Mouse (Mus musculus): ENCODE results near the gene Rab42. TPM values are rescaled to one million over a fixed set of nuclear protein-coding genes. Genes with fewer than 3 reads are reported as not detected.

The Rab42 gene
- polyA plus RNA-seq, 1 experiment from 2014 or later = 0.23 TPM

GRCm38 (mm10) chr4:132341451-132341850 lies 38.3 kb upstream of the Rab42 start:
- H3K9me3 ChIP-seq (replicated peaks) = no peaks in the 10 kb centered on the region
- no peak overlapping the region for H3K4me2 ChIP-seq
- H3K27me3 ChIP-seq = no peaks in the 10 kb centered on the region
- peaks cover 26% of the 10 kb centered on the region for H3K4me1 ChIP-seq
- H3K27ac ChIP-seq = no peak overlapping the region
- WGBS = 90% methylated on average over 3 of the region's 3 CpGs
- H3K9ac ChIP-seq = no peak overlapping the region
- H3K36me3 ChIP-seq (ENCODE audit: poor library complexity, severe bottlenecking) = peaks cover 38% of the 10 kb centered on the region
- no peak for ATAC-seq
- H3K4me3 ChIP-seq = no peak overlapping the region

- WGBS = 92% methylated on average over 13 of the region's 13 CpGs
- no peak overlapping the region for H3K27ac ChIP-seq
- no peaks in the 10 kb centered on the region for H3K27me3 ChIP-seq
- ATAC-seq = no peak
- H3K4me2 ChIP-seq = no peak overlapping the region
- no peak overlapping the region for H3K9ac ChIP-seq
- H3K4me3 ChIP-seq = no peak overlapping the region
- H3K4me1 ChIP-seq = peaks cover 15% of the 10 kb centered on the region
- peaks cover 62% of the 10 kb centered on the region for H3K36me3 ChIP-seq (ENCODE audit: poor library complexity, severe bottlenecking)
- no peaks in the 10 kb centered on the region for H3K9me3 ChIP-seq (replicated peaks)
These were observed 35.8 kb upstream of the Rab42 start for GRCm38 (mm10) chr4:132338943-132339342.

- no peak overlapping the region for H3K4me2 ChIP-seq
- ATAC-seq = no peak
- no peak overlapping the region for H3K27ac ChIP-seq
- no peaks in the 10 kb centered on the region for H3K27me3 ChIP-seq
- no peak overlapping the region for H3K9ac ChIP-seq
- no peak overlapping the region for H3K4me3 ChIP-seq
- peaks cover 17% of the 10 kb centered on the region for H3K4me1 ChIP-seq
- peaks cover 59% of the 10 kb centered on the region for H3K36me3 ChIP-seq (ENCODE audit: poor library complexity, severe bottlenecking)
- no peaks in the 10 kb centered on the region for H3K9me3 ChIP-seq (replicated peaks)
- 93% methylated on average over 6 of the region's 6 CpGs for WGBS
These were observed 29.7 kb upstream of the Rab42 start for GRCm38 (mm10) chr4:132332880-132333279.

- no peak overlapping the region for H3K27ac ChIP-seq
- H3K27me3 ChIP-seq = no peaks in the 10 kb centered on the region
- no peak for ATAC-seq
- H3K36me3 ChIP-seq (ENCODE audit: poor library complexity, severe bottlenecking) = peaks cover 50% of the 10 kb centered on the region
- H3K4me2 ChIP-seq = no peak overlapping the region
- peaks cover 17% of the 10 kb centered on the region for H3K4me1 ChIP-seq
- H3K9me3 ChIP-seq (replicated peaks) = no peaks in the 10 kb centered on the region
- WGBS = 83% methylated on average over 3 of the region's 3 CpGs
- H3K9ac ChIP-seq = no peak overlapping the region
- H3K4me3 ChIP-seq = no peak overlapping the region
These were observed 28.8 kb upstream of the Rab42 start for GRCm38 (mm10) chr4:132331960-132332359.

- ATAC-seq = no peak
- H3K27ac ChIP-seq = no peak overlapping the region
- 6% methylated on average over 10 of the region's 10 CpGs for WGBS
- no peaks in the 10 kb centered on the region for H3K9me3 ChIP-seq (replicated peaks)
- no peaks in the 10 kb centered on the region for H3K27me3 ChIP-seq
- H3K4me2 ChIP-seq = peak overlapping the region; percentile 86
- peaks cover 17% of the 10 kb centered on the region for H3K4me1 ChIP-seq
- peak overlapping the region; percentile 88 for H3K9ac ChIP-seq
- H3K4me3 ChIP-seq = peak overlapping the region; percentile 83
- H3K36me3 ChIP-seq (ENCODE audit: poor library complexity, severe bottlenecking) = peaks cover 42% of the 10 kb centered on the region
These were observed 26.7 kb upstream of the Rab42 start for GRCm38 (mm10) chr4:132329835-132330354.

- H3K9ac ChIP-seq = peak within 1 kb of the TSS; percentile 88
- H3K36me3 ChIP-seq (ENCODE audit: poor library complexity, severe bottlenecking) = peaks cover 42% of the 10 kb centered on the region
- H3K4me2 ChIP-seq = peak within 1 kb of the TSS; percentile 86
- WGBS = under 1% methylated on average over 52 of the region's 52 CpGs
- no peaks in the 10 kb centered on the region for H3K27me3 ChIP-seq
- H3K4me1 ChIP-seq = peaks cover 17% of the 10 kb centered on the region
- ATAC-seq = peak; percentile 98
- peak within 1 kb of the TSS; percentile 79 for H3K27ac ChIP-seq
- peak within 1 kb of the TSS; percentile 83 for H3K4me3 ChIP-seq
- H3K9me3 ChIP-seq (replicated peaks) = no peaks in the 10 kb centered on the region
These were observed 26.1 kb upstream of the Rab42 start, which contains the start of gene Trnau1ap for GRCm38 (mm10) chr4:132329115-132329834. Gene Trnau1ap (minus strand): TSS chr4:132329538.

GRCm38 (mm10) chr4:132328391-132328982 lies 25.3 kb upstream of the Rab42 start:
- Histone ChIP-seq H3K27me3 (no peaks in the 10 kb centered on the region), H3K27ac (peak overlapping the region; percentile 79; the same call in 1 of the 2 replicates), H3K4me1 (peaks cover 17% of the 10 kb centered on the region), H3K9me3 (replicated peaks) (no peaks in the 10 kb centered on the region), H3K4me3 (peak overlapping the region; percentile 83), H3K4me2 (peak overlapping the region; percentile 86), H3K9ac (peak overlapping the region; percentile 88), H3K36me3 (ENCODE audit: poor library complexity, severe bottlenecking) (peaks cover 42% of the 10 kb centered on the region)
- WGBS = 45% methylated on average over 14 of the region's 14 CpGs
- ATAC-seq = no peak

- ATAC-seq = no peak
These were observed 23.3 kb upstream of the Rab42 start for GRCm38 (mm10) chr4:132326481-132326880.

GRCm38 (mm10) chr4:132315711-132316110 lies 12.5 kb upstream of the Rab42 start:
- Histone ChIP-seq H3K27me3 (no peaks in the 10 kb centered on the region), H3K4me2 (no peak overlapping the region), H3K4me3 (no peak overlapping the region), H3K36me3 (ENCODE audit: poor library complexity, severe bottlenecking) (peaks cover 89% of the 10 kb centered on the region), H3K9me3 (replicated peaks) (no peaks in the 10 kb centered on the region), H3K4me1 (0 out of 2 replicates have a peak, but pooled peaks cover under 1% of the 10 kb centered on the region), H3K27ac (no peak overlapping the region), H3K9ac (no peak overlapping the region)
- WGBS = 85% methylated on average over 8 of the region's 8 CpGs
- ATAC-seq = no peak

More at GRCm38 (mm10) chr4:132326481-132326880, 23.3 kb upstream of the Rab42 start:
- Histone ChIP-seq H3K4me3 (no peak overlapping the region), H3K9ac (no peak overlapping the region), H3K4me1 (peaks cover 17% of the 10 kb centered on the region), H3K4me2 (no peak overlapping the region), H3K27me3 (no peaks in the 10 kb centered on the region), H3K36me3 (ENCODE audit: poor library complexity, severe bottlenecking) (peaks cover 40% of the 10 kb centered on the region), H3K9me3 (replicated peaks) (no peaks in the 10 kb centered on the region), H3K27ac (no peak overlapping the region)
- WGBS = 79% methylated on average over 5 of the region's 5 CpGs

- Histone ChIP-seq H3K27ac (no peak overlapping the region), H3K4me3 (no peak overlapping the region), H3K36me3 (ENCODE audit: poor library complexity, severe bottlenecking) (peaks cover 73% of the 10 kb centered on the region), H3K4me2 (no peak overlapping the region), H3K27me3 (no peaks in the 10 kb centered on the region), H3K4me1 (peaks cover 17% of the 10 kb centered on the region), H3K9ac (no peak overlapping the region), H3K9me3 (replicated peaks) (no peaks in the 10 kb centered on the region)
- no peak for ATAC-seq
- 86% methylated on average over 5 of the region's 5 CpGs for WGBS
These were observed 9.4 kb upstream of the Rab42 start for GRCm38 (mm10) chr4:132312627-132313026.

- Histone ChIP-seq H3K36me3 (ENCODE audit: poor library complexity, severe bottlenecking) (peaks cover 64% of the 10 kb centered on the region), H3K9me3 (replicated peaks) (no peaks in the 10 kb centered on the region)
- 52% methylated on average over 3 of the region's 3 CpGs for WGBS
These were observed 8.6 kb upstream of the Rab42 start for GRCm38 (mm10) chr4:132311801-132312200.

GRCm38 (mm10) chr4:132311209-132311608 lies 8.0 kb upstream of the Rab42 start:
- ATAC-seq = no peak
- 31% methylated on average over 1 of the region's 1 CpGs for WGBS
- no peak overlapping the region for H3K4me3 ChIP-seq
- no peak overlapping the region for H3K4me2 ChIP-seq
- H3K4me1 ChIP-seq = peaks cover 17% of the 10 kb centered on the region
- peaks cover 58% of the 10 kb centered on the region for H3K36me3 ChIP-seq (ENCODE audit: poor library complexity, severe bottlenecking)
- no peaks in the 10 kb centered on the region for H3K27me3 ChIP-seq
- no peaks in the 10 kb centered on the region for H3K9me3 ChIP-seq (replicated peaks)
- H3K27ac ChIP-seq = no peak overlapping the region
- no peak overlapping the region for H3K9ac ChIP-seq

More at GRCm38 (mm10) chr4:132311801-132312200, 8.6 kb upstream of the Rab42 start:
- H3K27ac ChIP-seq = no peak overlapping the region
- H3K4me2 ChIP-seq = no peak overlapping the region
- no peak overlapping the region for H3K4me3 ChIP-seq
- H3K27me3 ChIP-seq = no peaks in the 10 kb centered on the region
- ATAC-seq = no peak
- no peak overlapping the region for H3K9ac ChIP-seq
- peaks cover 17% of the 10 kb centered on the region for H3K4me1 ChIP-seq

Data from forebrain, embryonic 13.5 days (tissue).